Mouse (Mus musculus): ENCODE data around the gene Skiv2l.

GRCm38 (mm10) chr17:34847192-34847591 lies 2.8 kb downstream of the Skiv2l start:
- no peak for TF ChIP-seq CTCF (IDR thresholded peaks at IDR 0.05; ENCODE audit: borderline replicate concordance, control insufficient read depth, extremely low read depth, insufficient read depth, low read length, poor library complexity)
- TF ChIP-seq POLR2A (IDR thresholded peaks at IDR 0.05; ENCODE audit: control insufficient read depth, extremely low read depth, insufficient read depth, low read length, poor library complexity): no peak
